Mouse (Mus musculus): Measurements from ENCODE around the gene Kdm2a.

The Kdm2a gene

DNA sequence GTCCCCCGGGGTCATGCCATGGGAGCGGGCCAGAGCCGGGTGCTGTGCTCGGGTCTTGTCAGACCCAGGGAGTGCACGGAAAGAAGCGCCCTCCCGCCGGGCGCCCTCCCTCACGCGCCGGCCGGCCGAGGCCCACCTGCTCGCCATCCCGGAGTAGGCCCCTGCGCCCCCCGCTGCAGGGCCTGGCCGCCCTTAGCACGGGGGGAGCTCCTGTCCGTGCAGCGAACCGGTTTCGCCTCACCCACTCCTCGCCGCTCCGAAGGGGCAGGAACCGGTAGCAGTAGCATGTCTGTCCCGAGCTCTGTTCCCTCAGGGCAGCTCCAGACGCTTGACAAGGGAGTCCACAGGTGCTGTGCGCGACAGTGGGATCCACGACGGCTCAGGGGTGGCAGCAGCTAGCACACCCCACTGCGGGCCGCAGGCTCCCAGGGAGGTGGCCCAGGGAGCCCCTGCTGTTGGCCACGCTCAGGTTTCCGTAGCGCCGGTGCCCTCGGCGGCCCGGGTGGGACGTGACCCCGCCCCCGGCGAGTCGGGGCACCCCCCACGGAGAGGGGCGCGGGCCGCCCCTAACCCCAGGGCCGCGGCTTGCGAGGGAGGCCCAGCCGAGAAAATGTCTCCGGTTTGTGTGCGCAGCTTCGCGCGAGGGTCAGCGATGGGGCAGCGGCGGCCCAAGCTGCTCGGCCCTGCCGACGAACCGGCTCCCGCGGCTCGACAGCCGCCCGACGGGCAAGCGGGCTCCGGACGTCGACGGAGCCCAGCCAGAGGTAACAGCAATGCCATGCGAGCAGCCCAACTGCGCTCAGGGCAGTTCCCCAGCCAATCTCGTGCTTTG lies at the start of gene Kdm2a:
Gene Kdm2a (minus strand): TSS at position 488 of the 832 bp plus-strand sequence.
- peak; percentile 55 for DNase-seq (ENCODE audit: low spot score)

DNA sequence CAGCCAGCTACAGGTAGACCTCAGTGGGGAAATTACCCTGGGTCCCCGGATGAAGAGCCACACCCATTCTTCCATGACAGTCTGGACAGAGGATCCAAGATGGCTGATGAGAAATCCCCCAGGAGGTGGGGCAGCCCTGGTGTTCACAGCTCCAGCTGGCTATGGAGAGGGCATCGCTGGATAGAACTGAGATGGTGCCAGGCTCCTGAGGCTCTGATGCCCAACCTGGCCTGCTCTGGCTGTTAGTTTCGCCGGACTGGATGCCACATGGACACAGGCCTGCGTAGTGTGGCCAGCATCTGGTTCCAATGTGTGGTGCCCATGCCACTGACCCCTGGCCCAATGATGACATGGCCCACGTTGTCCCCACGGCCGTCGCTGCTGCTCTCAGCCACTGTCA lies 49.4 kb upstream of the Kdm2a start:
- DNase-seq (ENCODE audit: low spot score): no peak

- no peak for DNase-seq (ENCODE audit: low spot score)
Observed at GRCm38 (mm10) chr19:4446661-4447420, 48.8 kb upstream of the Kdm2a start.

DNA sequence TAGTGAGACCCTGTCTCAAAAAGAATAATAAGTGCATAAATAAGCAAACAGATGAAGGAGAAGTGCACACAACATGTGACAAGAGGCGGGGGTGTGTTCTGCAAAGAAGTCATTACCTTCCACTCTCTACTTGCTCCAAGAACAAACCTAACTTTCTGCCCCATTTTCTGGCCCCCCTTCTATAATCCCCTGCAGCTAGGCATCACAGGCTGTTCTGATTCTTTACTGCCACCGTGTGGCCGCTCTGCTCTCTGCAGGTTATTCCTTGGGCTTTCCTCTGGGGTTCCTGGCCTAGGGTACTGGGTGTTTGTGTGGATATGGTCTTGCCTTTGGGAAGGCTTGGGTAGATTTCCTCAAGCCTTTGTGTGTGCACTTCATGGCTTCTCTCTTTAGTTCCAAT lies 44.3 kb upstream of the Kdm2a start:
- peak; percentile 79 for DNase-seq (ENCODE audit: low spot score)

GRCm38 (mm10) chr19:4441621-4442161 lies 43.6 kb upstream of the Kdm2a start:
- DNase-seq (ENCODE audit: low spot score): no peak

DNA sequence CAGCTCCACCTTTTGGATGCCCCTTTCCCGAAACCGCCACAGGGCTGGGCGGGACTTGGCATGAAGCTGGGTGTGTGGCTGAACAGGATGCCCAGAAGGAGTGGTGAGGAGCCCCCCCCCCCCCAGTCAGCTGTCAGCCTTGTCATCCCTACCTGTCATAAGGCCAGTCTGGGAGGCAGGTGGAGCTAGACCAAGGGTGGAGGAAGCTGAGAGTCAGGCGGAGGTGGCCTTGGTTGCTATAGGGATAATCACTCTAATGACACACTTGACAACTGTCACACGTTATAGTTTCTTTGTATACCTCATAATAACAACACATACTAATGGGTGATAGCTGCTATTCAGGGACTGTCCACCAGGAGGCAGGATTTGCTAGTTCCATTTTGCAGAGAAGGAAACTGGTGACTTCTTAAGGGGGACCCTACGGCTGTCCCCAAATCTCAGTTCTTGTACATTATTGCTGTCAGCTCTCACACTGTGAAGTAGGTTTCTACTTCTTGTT lies 43.1 kb upstream of the Kdm2a start:
- DNase-seq (ENCODE audit: low spot score): peak; percentile 36

DNA sequence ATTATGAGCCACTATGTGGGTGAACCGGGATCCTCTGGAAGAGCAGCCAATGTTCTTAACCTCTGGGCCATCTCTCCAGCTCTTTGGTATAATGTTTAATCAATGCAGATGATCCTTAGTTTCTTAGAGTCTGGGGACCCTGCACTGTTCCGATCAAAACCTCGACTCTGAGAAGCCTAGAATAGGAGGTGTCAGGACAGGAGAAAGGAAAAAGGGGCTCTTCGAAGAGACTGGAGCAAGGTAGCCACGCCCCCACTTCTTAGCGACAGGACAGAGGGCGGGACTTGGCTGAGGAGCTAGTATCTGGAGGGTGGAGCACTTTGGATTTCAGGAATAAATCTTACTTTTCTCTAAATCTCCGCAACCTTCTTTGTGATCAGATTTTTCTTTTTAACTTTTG lies 42.1 kb upstream of the Kdm2a start:
- DNase-seq (ENCODE audit: low spot score): no peak

- peak; percentile 45 for DNase-seq (ENCODE audit: low spot score)
Observed at GRCm38 (mm10) chr19:4439161-4439801, 41.2 kb upstream of the Kdm2a start, which contains the start of gene Rhod. Rhod (minus strand) TSS chr19:4439432.

DNA sequence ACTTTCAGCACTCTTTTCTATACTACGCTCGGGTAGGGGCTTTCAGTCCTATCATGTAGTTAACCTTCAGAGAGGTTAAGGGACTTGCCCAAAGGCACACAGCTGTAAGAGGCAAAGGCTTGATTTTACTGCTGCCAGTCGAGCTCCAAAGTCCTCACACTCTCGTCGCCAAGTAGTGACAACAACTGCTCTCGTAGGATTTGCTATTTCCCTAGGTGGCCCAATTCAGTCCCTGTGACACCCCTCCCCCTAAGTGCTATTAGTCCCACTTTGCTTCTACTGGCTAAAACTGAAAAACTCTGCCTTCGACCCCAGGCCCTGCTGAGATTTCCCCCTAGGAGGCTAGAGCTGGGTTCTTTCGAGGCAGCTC lies 40.7 kb upstream of the Kdm2a start:
- DNase-seq (ENCODE audit: low spot score): no peak

DNA sequence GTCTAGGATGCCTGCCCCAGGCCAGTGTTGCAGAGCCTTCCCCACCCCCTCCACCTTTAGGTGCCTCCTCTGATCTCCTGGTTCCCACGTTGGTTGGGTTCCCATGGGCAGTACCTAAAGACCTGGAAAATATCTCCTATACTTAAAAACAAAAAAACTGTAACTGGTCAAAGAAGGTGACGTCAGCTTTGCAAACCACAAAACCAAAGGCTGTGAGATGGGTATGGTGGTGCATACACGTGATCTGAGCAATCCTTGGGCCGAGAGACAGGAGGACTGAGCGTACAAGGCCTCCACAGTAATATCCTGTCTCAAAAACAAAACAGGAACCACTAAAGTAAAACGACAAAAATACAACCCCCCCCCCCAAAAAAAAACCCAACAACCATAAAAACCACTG lies 39.8 kb upstream of the Kdm2a start:
- DNase-seq (ENCODE audit: low spot score): no peak

DNA sequence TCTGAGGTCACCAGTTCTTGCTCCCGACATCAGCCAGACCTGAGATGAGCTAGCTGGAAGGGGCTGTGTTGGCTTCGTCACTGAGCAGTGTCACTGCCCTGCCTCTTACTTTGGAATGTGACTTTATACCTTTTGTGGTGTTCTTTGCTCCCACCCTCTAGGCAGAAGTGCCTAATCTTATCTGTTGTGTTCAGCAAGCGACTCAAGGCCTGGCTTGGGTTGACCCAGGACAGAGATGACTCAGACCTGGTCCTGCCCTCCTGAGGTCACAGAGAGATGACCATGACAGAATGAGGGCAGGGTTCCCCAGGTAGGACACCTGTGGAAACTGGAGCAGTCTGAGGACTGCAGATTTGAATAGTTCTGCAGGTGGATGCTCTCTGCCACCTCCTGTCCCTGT lies 38.2 kb upstream of the Kdm2a start:
- DNase-seq (ENCODE audit: low spot score): no peak

- DNase-seq (ENCODE audit: low spot score): no peak
Observed at GRCm38 (mm10) chr19:4434999-4435398, 36.9 kb upstream of the Kdm2a start.

DNA sequence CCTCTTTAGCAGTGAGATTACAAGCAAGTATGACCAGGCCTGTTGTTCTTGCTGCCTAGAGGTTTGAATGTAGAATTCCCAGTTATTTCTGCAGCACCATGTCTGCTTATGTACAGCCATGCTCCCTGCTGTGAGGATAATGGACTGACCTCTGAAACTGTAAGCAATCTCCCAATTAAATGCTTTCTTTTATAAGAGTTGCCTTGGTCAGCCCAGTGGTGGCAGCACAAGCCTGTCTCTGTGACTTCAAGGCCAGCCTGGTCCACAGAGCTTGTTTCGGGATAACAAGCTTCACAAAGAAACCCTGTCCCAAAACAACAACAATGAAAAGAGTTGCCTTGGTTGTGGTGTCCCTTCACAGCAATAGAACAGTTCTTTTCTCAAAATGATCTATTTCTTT lies 35.7 kb upstream of the Kdm2a start:
- DNase-seq (ENCODE audit: low spot score): no peak

- no peak for DNase-seq (ENCODE audit: low spot score)
Observed at GRCm38 (mm10) chr19:4430091-4430620, 32.1 kb upstream of the Kdm2a start.

DNA sequence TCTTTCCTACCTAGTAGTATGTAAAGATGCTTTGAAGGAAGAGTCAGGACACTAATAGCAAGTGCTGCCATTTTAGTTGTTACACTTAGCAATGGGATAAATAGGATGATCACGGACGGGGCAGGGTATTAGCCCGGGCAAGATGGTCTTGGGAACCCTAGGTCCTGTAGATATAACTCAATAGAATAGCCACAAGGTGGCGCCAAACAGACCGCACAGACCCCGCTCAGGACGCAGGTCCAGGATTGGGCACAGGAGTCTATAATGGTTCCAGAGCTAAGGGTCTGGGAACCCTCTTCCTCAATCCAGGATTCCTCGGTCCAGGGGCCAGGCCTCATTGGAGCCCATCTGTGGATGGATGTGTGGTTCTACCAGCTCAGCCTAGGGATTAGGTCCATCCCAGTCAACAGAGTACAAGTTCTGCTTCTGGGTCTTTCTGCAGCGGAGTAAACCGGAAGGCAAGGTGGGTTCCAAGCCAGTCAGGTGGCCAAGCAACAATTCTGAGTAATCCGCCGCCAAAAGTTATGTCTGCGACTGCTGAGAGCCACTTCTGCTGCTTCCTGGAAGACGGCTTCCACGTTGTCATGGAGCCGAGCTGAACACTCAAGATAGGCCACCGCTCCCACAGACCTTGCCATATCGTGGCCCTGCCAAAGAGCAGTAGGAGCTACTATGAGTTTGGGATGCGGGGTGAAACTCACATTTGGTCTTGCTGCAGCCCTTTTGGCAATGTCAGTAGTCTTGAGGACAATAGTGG lies 27.7 kb upstream of the Kdm2a start:
- no peak for DNase-seq (ENCODE audit: low spot score)

- no peak for DNase-seq (ENCODE audit: low spot score)
Observed at GRCm38 (mm10) chr19:4423021-4423420, 24.9 kb upstream of the Kdm2a start.

GRCm38 (mm10) chr19:4422581-4422980 lies 24.5 kb upstream of the Kdm2a start:
- DNase-seq (ENCODE audit: low spot score): no peak

- DNase-seq (ENCODE audit: low spot score): no peak
Observed at GRCm38 (mm10) chr19:4420153-4420910, 22.2 kb upstream of the Kdm2a start.

DNA sequence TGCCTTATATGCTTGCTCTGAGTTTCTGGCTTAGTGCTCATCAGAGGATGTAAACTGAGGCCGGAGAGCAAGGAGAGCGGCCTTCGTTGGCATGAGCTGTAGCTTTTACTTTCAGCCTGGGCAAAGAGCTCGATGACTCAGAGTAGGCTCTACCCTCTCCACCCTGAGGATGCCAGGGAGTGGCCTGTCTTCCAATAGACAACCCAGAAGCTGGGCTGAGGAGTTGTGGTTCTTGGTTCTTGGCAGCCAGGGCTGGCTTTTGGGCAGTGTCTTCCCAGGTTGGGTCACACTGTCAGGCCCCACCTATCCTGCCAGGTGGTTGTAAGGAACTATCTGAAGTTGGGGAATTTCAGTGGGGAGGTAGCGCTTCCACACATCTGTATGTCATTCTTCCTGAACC lies 21.6 kb upstream of the Kdm2a start:
- DNase-seq (ENCODE audit: low spot score): no peak

DNA sequence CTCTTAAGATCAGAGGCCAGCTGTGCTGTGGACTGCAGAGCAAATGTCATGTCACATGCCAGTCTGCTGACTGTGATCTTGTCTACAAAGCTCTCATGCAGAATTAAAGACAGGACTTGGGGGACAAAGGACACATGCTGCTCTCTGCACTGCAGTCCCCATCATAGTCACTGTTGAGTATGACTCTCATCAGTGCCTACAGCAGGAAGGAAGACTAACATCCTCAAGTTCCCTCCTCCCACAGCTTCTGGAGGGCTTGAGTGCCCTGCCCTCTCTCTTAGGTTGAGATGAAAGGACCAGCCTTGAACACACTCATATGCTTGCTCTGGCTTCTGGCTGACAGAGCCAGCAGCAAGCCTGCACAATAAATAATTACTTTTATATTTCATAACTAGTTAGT lies 19.6 kb upstream of the Kdm2a start:
- no peak for DNase-seq (ENCODE audit: low spot score)

GRCm38 (mm10) chr19:4417183-4417582 lies 19.1 kb upstream of the Kdm2a start:
- DNase-seq (ENCODE audit: low spot score): peak; percentile 50
